Mouse (Mus musculus) C2C12 (cell line): ENCODE measurements around the gene Qrich2.

Experiments
- CEBPB ChIP-seq: IDR thresholded peaks from one replicate; pipeline ENCODE4 v1.6.1; 2011; ENCODE audit warnings: low read depth, mild to moderate bottlenecking, control low read depth, moderate library complexity
- CTCF ChIP-seq: IDR thresholded peaks from one replicate; pipeline ENCODE4 v1.5.1; 2011; ENCODE audit not compliant: control insufficient read depth, insufficient read depth, insufficient read length
- FOSL1 ChIP-seq: IDR thresholded peaks from one replicate; pipeline ENCODE4 v1.8.0; 2011; ENCODE audit warnings: mild to moderate bottlenecking, low read length; ENCODE audit not compliant: poor library complexity, insufficient read depth, severe bottlenecking
- MAX ChIP-seq: IDR thresholded peaks from one replicate; pipeline ENCODE4 v1.6.1; 2011; ENCODE audit warnings: mild to moderate bottlenecking, control low read depth
- USF1 ChIP-seq: IDR thresholded peaks from one replicate; pipeline ENCODE4 v1.6.1; 2011; ENCODE audit warnings: low read depth, mild to moderate bottlenecking, control low read depth, moderate library complexity

- TF ChIP-seq CTCF (no peak), USF1 (no peak), CEBPB (no peak), MAX (no peak), FOSL1 (no peak)
Measured at GRCm38 (mm10) chr11:116430723-116431427, 35.2 kb downstream of the Qrich2 start.
